Mouse (Mus musculus): ENCODE measurements around the gene Rnf213.

Rnf213 gene

GRCm38 (mm10) chr11:119438776-119439175, 45.9 kb downstream of the Rnf213 start:
- DNase-seq, result no peak

GRCm38 (mm10) chr11:119442199-119442598, 49.3 kb downstream of the Rnf213 start:
- DNase-seq, result no peak

- DNase-seq, result no peak
Observed at GRCm38 (mm10) chr11:119443442-119443841, 50.5 kb downstream of the Rnf213 start.

GRCm38 (mm10) chr11:119456097-119456496, 63.2 kb downstream of the Rnf213 start:
- DNase-seq, result no peak

- no peak for DNase-seq
Observed at GRCm38 (mm10) chr11:119477876-119478275, 85.0 kb downstream of the Rnf213 start.

GRCm38 (mm10) chr11:119490861-119491689, 98.2 kb downstream of the Rnf213 start, which contains the start of gene Endov:
Gene Endov (plus strand): TSS chr11:119491347.
- peak; percentile 100 for DNase-seq

GRCm38 (mm10) chr11:119491690-119492087, 98.8 kb downstream of the Rnf213 start:
- DNase-seq, result no peak

- DNase-seq, result no peak
Observed at GRCm38 (mm10) chr11:119492830-119493229, 99.9 kb downstream of the Rnf213 start.

- DNase-seq, result no peak
Observed at GRCm38 (mm10) chr11:119493516-119493915, 100.6 kb downstream of the Rnf213 start.

GRCm38 (mm10) chr11:119496147-119496546, 103.2 kb downstream of the Rnf213 start:
- DNase-seq, result no peak

GRCm38 (mm10) chr11:119497451-119497850, 104.6 kb downstream of the Rnf213 start:
- DNase-seq, result peak; percentile 55 to 60

GRCm38 (mm10) chr11:119499297-119499696, 106.4 kb downstream of the Rnf213 start:
- DNase-seq, result no peak

GRCm38 (mm10) chr11:119500011-119500410, 107.1 kb downstream of the Rnf213 start:
- no peak for DNase-seq

GRCm38 (mm10) chr11:119503675-119504074, 110.8 kb downstream of the Rnf213 start:
- DNase-seq, result peak; percentile 87 to 89

GRCm38 (mm10) chr11:119506386-119506785, 113.5 kb downstream of the Rnf213 start:
- no peak for DNase-seq

- no peak for DNase-seq
Observed at GRCm38 (mm10) chr11:119507772-119508171, 114.9 kb downstream of the Rnf213 start.

GRCm38 (mm10) chr11:119509165-119509776, 116.4 kb downstream of the Rnf213 start:
- DNase-seq, result no peak

- DNase-seq, result no peak
Observed at GRCm38 (mm10) chr11:119513038-119513659, 120.2 kb downstream of the Rnf213 start.

- peak; percentile 81 to 84 for DNase-seq
Observed at GRCm38 (mm10) chr11:119514108-119514860, 121.4 kb downstream of the Rnf213 start.

GRCm38 (mm10) chr11:119514967-119515636, 122.2 kb downstream of the Rnf213 start:
- peak; percentile 99 for DNase-seq

- DNase-seq, result peak; percentile 39
Observed at GRCm38 (mm10) chr11:119515823-119516676, 123.2 kb downstream of the Rnf213 start.

All from cerebellum, postnatal 36 days (tissue).